Mouse (Mus musculus) left cerebral cortex, adult 9 months (tissue): ENCODE results near the gene Pomgnt2.
"Not testable (repeated sequence)": the region's sequence is repeated elsewhere in the genome, so short reads cannot be mapped to it uniquely, and the experiment has no call there.

Experiments
- DNase-seq, 2 experiments: peaks; one replicate each; pipeline ENCODE4 v3.0.0; 2022; ENCODE audit warnings: low spot score in 2 of 2

Pomgnt2 gene

DNA sequence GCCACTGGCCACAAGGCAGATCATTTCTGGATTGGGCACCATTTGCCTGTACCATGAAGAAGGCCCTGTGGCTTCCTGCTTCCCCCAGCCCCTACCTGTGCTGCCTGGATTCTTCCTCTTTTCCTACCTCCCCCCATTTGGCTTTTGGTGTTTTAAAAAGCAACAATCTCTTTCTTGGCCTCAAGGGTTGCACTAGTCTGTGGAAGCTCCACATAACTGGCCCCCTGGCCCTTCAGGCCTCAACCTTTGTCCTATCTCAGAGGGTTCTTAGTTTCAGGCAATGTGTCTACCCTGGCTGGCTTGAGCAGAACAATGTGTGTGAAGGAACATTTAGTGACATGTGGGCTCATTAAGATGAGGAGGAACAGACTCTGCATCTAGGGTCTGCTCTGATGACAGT lies at the start of gene Pomgnt2:
Pomgnt2 (minus strand) TSS at position 101 of the 400 bp plus-strand sequence.
- no peak for DNase-seq

DNA sequence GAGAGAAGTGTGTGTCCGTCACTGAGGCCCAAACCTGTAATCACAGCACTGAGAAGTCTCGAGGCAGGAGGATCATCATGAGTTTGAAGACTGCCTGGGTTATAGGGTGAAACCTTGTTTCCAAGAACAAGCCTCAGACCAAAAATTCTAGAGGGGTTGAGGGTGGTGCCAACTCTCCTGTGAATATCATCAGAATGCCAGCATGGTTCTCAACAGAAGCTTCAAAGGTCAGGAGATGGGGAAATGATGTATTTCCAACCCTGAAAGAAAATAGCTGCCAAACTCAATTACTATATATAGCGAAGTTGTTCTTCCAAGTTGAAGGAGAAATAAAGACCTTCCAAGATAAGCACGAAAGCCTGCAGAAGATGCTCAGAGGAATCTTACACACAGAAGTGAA lies 42.9 kb upstream of the Pomgnt2 start:
- no peak for DNase-seq

DNA sequence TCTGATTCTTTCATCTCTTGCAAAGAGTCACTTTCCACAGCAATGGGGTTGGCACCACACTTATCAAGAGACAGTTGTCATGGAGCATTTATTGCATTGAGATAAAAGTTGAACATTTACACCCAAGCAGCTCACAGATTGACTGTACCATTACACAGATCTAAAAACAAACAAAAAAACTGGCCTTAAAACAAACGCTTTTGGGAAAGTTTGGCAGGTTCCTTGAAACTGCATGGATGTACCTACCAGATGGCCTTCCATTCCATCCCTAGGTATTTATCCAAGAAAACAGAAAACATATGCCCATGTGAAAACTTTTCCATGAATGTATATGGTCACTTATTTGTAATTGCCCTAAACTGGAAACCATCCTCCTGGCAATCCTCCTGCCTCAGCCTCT lies 41.7 kb upstream of the Pomgnt2 start:
- no peak for DNase-seq

DNA sequence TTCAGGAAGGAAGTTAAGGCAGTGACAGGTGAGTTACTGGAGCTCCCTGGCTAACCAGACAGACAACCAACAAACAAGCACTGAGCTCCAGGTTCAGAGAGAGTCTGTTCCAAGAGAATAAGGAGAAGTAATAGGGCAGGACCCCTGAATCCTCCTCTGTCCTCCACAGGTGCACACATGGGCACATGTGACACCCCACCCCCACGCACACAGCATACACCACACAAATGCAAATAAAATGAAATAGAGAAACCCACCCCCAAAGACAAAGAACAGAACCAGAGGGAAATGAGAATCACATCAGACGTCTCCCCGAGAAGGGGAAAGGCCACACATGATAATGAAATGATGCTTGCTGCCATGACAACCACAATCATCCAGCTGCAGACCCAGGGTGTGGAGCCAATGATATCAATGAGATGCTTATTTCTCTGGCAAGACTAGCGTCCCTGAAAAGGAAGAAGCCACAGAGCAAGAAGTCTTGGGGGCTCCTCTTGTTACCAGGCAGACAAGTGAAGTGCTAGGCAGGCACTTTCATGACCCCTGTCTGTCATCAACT lies 39.7 kb upstream of the Pomgnt2 start:
- no peak for DNase-seq

DNA sequence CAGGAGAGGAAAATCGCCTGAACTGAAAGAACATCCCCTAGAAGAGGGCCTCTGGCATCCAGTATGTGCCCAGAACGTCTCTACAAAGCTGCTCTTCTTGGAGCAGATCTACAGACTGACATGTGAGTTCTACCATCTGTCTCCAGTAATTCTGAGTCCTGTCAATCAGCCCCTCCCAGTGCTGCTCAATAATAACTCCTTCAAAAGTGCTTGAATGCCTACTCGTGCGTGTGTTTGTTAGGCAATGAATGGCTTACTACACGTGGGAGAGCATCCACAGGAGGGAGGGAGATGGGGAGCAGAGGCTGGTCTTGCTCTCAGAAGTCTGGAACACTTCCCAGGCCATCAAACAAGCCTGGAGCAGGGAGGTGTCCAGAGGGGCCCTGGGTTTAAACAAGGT lies 38.9 kb upstream of the Pomgnt2 start:
- DNase-seq: no peak

DNA sequence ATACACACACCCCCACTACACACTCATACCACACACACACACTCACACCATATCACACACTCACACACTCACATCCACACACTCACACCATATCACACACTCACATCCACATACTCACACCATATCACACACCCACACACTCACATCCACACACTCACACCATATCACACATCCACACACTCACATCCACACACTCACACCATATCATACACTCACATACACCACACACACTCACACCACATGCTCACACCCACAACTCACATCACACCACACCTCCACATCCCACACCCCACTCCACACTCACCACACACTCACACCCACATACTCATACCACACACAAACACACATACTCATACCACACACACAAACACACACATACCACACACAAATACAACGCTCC lies 38.0 kb upstream of the Pomgnt2 start:
- DNase-seq: no peak

DNA sequence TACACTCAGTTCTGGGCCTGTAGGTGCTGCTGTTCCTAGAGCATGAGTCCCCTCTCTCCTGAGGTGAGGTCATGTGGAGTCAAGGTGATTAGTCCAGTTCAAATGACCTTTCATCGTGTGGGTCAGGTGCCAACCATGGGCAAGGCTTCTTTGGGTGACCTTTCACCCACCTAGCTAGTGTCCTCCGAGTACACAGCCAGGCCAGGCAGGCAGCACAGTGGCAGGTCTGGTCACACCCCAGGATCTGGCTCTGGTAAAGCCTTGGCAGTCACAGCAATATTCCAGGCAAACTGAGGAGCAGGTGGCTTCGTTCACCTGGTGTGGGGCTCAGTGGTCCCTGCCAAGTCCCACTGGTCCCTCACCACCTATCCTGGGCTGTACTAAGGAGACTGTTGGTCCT lies 35.2 kb upstream of the Pomgnt2 start:
- DNase-seq: no peak

DNA sequence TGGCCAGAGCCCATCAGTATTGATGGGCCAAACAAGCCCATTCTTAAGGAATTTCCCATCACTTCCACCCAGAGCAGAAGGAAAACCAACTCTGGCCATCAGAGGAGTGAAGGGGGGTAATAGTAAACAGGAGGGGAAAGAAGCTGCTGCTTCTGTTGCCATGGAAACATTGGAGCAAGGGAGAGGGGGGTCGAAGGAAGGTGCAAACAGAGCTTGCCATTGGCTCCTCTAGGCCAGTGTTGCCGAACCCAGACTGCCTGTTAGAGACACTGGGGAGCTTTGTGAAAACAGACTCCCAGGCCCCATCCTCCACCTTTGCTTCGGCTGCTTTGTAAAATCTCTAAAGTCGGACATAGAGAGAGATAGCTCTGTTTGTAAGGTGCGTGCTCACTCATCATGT lies 33.8 kb upstream of the Pomgnt2 start:
- DNase-seq: no peak

DNA sequence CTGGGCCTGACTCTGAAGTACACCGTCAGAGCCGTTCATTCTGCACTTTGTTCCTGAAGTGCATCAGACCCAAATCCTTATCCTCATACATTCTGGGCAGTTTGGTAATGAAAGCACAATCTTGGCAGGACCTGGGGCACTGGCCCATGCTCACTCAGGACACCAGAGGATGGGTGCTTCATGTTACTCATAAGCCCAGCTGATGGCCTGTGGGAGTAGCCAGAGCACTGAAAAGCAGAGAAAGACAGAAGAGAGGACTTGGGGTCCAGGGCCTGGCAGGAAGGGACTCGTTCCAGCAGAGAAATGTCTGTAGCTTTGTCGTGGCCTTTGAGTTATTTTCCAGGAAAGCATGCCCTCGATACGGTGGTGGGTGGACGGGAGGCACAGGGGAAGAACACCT lies 32.9 kb upstream of the Pomgnt2 start:
- DNase-seq: no peak

DNA sequence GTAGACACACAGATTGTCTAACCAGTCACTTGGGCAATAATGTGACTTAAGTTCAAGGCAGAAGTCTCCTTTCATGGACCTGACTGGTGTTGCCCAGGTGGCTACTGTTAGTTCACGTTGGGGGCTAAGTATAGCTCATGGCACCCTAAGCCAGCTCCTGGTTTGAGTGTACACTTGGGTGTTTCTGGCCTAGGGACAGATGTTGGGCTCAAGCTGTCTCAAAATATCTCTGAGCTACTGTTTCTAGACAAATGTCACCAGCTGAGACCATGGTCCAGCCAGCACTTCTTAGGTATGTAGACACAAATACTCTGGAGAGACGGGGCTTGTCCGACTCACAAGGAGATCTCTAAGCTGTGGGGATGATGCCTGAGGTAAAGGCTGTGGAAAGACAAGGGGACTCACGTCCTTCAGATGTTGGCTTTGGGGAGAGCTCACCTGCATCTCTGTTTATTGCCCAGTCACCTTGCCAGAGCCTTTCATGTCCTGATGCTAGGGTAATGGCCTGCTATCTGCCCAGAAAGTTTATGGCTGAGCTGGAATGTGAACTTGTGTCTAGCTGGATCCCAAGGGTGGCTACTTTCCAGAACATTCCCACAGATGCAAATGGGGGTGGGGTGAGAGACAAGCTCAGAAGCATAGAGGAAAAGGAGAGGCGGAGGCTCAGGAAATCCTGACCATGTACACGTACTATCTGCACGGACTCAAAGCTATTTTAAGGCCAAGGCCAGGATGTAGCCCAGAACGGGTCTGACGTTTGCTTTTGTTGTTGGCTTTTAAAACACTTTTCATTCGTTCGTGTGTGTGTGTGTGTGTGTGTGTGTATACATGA lies 31.2 kb upstream of the Pomgnt2 start:
- no peak for DNase-seq

DNA sequence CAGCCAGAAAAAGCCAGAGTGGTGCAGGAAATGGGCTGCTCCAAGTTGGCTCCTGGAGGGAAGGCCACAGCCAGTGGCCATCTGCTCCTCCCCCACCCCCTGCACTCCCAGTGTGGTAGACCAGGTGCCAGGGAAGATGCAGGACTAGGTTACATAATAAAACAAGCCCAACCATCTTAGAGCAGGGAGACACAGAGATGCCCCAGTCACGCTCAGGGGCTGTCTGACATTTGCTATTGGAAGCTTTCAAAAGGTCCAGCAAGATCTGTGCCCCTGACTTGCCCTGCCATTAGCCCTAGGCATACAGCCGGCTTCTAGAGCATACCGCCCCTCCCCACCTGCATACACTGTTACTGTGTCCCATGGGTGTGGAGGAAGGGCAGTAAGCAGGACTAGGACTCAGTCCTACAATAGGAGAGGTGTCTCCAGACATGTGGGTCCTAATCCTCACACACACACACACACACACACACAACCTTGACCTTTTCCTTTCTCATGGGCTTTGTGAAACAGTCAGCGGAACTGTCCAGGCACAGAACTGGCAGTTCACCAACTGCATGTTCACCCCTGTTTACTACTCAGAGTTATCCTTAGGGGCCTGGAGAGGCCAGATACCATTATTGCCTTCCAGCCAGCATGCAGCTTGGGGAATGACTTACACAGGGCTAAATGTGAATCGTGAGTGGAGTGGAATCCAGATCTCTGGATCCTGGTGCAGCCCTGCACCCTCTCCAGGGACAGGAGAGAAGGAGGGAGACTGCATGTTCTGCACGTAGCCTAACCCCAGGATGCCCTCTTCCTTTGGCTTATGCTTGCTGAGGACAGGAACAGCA lies 30.4 kb upstream of the Pomgnt2 start:
- DNase-seq: no peak

DNA sequence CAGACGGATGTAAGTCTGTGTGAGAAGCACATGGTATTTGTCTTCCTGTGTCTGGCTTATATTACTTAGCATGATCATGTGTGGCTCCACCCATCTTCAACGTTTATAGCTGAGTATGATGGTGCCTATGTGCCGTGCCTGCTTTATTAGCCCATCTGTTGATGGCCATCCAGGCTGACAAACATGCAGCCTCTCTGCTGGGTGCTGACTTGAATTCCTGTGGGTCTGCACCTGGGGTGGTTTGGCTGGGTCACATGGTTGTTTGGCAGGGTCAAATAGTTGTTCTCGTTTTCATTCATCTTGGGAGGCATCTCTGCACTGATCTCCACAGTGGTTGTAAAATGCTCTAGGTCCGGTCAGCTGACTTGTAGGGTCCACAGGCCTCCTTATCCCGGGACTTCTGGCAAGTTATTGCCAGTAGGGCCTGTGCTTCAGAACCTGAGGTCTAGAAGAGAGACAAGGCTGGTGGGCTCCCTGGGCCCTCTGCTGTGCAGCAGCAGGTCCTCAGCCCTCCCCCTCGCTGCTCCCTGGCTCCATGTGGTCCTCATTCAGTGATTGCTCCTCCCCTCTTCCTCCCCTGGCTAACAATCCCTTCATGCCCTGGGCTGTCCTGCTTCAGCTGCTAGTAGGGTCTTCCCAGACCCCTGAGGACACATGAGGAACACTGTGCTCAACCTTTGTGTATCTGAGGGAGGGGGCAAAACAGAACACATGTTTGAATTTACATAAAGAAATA lies 29.1 kb upstream of the Pomgnt2 start:
- DNase-seq: no peak

DNA sequence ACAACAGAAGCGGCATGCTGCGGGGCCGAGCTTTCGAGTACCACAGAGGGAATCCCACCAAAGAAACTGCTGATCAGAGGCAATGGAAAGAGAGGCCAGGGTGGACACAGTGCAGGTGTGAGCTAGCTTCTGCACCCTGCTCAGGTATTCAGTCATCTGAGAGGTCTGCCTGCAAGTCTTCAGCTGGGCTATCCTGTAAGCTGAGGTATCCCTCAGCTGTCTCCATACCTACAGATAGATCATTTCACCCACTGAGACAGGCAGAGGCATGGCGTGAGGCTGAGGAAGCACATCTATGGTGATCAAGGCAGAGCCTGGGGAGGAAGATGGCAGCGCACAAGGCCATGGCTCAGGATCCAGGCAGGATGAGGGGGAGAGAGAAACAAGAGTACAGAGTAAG lies 27.5 kb upstream of the Pomgnt2 start:
- no peak for DNase-seq

DNA sequence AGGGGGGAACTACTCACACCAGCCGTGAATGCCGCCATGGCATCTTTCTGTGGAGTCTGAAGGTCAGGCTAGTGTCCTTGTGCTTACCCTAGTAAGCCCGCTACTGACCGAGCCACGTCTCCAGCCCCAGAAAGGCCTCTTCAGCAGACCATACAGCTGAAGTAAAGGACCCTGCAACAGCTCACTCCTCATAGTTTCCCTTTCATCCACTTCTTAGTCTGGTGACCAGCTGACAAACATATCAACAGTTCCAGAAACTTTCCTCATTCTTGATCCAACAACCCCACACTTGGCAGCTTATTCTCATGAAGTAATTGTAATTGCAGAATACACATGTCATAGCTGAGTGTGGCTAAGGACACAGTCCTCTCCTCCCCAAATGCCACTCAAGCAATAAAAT lies 27.0 kb upstream of the Pomgnt2 start:
- no peak for DNase-seq

DNA sequence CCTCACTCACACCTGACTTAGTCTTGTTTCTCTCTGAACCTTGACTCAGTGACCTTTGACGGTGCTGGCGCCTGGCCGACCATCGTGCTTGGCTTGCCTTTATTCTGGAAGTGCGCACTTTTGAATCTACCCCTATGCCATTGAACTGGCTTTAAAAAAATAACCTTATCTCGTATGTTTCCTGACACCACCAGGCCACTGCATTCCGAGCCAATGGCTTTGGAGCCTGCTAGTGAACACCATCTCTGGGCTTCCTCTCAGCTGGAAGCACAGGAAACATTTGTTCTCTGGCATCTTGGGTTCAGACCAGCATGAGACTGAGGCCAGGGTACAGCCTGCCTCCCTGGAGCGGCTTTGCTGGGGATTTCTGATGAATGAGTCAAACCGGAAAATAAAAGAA lies 25.9 kb upstream of the Pomgnt2 start:
- DNase-seq: no peak

DNA sequence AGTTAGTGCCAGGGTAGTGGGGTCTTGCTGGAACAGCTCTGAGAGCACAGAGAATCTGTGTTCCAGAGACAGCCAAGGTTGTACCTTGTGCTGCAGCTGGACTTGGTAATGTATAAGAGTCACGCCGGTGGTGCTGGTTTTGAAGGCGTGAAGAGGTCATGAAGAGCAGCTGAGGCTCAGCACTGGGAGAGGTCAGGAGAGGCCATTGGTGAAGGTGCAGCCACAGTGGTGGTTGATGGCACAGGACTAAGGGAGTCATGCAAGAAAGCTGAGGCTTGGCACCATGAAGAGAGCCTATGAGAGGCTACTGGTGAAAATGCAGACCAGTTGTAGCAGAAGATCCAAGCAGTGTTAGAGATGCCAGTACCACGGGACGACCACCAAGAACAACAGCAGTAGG lies 24.7 kb upstream of the Pomgnt2 start:
- no peak for DNase-seq

DNA sequence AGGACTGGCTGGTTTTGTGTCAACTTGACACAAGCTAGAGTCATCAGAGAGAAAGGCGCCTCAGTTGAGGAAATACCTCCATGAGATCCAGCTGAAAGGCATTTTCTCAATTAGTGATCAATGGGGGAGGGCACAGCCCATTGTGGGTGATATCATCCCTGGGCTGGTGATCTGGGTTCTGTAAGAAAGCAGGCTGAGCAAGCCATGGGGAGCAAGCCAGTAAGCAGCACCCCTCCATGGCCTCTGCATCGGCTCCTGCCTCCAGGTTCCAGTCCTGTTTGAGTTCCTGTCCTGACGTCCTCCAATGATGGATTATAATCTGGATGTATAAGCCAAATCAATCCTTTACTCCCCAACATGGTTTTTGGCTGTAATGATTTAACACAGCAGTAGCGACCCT lies 24.3 kb upstream of the Pomgnt2 start:
- not testable (repeated sequence) for DNase-seq

DNA sequence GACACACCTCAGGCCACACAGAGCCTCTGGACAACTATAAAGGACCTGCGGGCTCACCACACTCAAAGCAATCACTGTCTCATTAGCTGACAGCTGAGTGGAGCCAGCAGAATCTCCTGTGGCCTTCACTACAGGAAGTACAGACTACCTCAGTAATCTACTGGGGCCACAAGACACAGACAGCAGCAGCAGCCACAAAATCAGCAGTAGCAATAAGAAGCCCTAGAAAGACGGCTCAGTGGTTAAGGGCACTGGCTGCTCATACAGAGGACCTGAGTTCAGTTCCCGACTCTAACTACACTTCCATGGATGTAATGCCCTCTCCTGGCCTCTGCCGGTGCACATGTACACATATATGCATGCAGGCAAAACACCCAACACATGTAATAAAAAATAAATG lies 23.4 kb upstream of the Pomgnt2 start:
- no peak for DNase-seq

DNA sequence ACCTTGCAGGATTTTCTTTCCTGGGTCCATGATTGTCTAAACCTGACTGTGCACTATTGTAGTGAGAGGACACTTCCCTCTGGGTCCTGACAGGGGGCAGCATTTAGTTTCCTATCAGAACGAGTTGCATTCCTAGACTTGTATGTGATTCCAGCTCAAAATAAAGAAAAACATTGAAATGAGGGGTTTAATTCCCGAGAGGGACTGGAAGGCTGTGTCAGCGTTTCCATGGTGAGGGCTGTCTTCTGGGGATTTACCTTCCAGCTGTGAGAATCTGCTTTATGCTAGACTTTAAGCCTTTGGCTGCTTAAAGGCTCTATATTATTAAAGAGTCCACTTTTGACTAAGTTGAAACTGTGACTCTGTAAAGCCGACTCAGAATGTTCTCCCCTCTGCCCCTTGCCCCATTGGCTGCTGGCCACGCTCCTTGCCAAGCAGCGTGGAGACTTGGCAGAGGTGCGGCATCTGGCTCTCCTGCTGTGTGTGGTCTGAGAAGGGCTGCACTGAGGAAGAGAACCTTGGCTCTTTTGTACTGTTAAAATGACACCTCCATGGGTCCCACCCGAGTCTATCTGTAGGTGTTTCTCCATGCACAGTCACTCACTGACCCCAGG lies 22.0 kb upstream of the Pomgnt2 start:
- peak in 1 of 2 experiments; percentile 66 for DNase-seq

DNA sequence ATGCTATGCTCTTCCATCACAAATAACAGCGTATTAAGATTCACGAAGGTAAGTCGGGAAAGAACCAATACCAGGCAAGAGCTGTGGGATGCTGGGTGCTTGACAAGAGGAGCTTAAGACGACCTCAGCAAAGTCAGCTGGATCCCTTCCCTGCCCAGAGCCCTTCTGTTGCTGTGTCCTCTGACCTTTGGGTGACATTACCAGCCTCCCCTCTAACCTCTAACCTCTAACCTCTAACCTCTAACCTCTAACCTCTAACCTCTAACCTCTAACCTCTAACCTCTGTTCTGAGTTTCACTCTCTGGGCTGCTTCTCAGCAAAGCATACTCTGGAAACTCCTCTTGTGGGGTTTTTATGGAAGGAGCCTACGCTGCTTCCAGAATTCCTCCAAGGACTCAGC lies 21.2 kb upstream of the Pomgnt2 start:
- DNase-seq: no peak

DNA sequence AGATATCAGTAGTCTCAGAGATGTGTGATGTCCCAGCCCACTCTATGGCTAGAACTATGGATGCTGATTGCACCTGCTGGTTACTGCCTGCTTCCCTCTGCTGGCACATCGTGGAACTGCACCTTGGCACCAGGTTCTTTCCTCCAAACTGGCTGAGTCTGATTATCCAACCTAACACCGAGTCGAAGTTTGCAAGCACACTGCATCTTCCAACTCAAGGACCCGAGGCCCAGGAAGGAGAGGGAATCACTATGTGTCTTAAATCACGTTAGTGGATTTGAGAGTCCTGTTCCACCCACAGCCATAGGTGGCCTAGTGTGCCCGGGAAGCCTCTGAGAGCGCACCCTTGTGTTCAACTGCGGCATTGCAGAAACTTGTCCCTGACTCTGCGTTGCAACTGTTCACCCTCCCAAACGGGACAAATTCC lies 17.3 kb upstream of the Pomgnt2 start:
- DNase-seq: peak in 1 of 2 experiments; percentile 80

DNA sequence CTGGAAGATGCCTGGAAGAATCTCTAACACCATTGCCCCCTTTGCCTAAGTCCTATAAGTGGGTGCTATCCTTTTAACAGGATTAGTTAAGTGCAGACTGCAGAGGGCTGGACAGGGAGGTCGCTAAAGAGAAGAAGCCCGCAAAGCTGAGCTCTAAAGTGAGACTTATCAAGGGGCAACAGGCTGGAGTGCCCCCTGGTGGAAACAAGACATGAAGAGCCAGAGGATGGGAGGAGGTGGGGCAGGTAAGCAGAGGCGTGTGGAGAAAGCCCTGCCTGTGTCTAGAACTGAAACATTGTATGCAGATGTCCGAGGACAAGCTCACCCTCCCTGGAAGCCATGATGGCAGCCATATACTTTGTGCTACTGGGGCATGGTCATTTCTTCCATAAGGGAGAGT lies 16.7 kb upstream of the Pomgnt2 start:
- no peak for DNase-seq
